Mouse (Mus musculus) embryonic fibroblast, embryonic 13.5 days (primary cell): ENCODE data around the gene Rexo2. TPM values are rescaled to one million over a fixed set of nuclear protein-coding genes. Genes with fewer than 3 reads are reported as not detected.

Experiments
- H3K27ac ChIP-seq: 2 replicates; pipeline ENCODE4 v1.5.1; 2012; ENCODE audit warnings: low read length, control low read depth, inconsistent platforms; ENCODE audit not compliant: insufficient read depth
- H3K4me1 ChIP-seq: 2 replicates; pipeline ENCODE4 v1.6.1; 2011; ENCODE audit warnings: low read length; ENCODE audit not compliant: control insufficient read depth, insufficient read depth
- H3K4me3 ChIP-seq: 2 replicates; pipeline ENCODE4 v1.5.1; 2011; ENCODE audit warnings: mild to moderate bottlenecking, control low read depth, low read length; ENCODE audit not compliant: insufficient read depth
- CTCF ChIP-seq: IDR thresholded peaks from 2 replicates; pipeline ENCODE4 v1.5.1; 2011; ENCODE audit warnings: mild to moderate bottlenecking, control low read depth, low read length, moderate library complexity, borderline replicate concordance; ENCODE audit not compliant: insufficient read depth
- POLR2A ChIP-seq: IDR thresholded peaks from 2 replicates; pipeline ENCODE4 v1.6.1; 2011; ENCODE audit warnings: low read depth, mild to moderate bottlenecking, control low read depth, low read length, moderate library complexity
- polyA plus RNA-seq: library from polyadenylated mRNA; stranded (reverse); fragments of >200 nt; gene quantifications from 2 replicates; pipeline ENCODE4 v1.2.4, GENCODE M21; 2011; ENCODE audit warnings: low read depth; ENCODE audit not compliant: missing spikeins, insufficient read length

Gene Rexo2
- polyA plus RNA-seq, 1 experiment = 239 TPM

- Histone ChIP-seq H3K4me3 (no peak overlapping the region), H3K27ac (no peak overlapping the region), H3K4me1 (no peaks in the 10 kb centered on the region)
- TF ChIP-seq CTCF (no peak), POLR2A (no peak)
Observed at GRCm38 (mm10) chr9:48447783-48448209, 32.6 kb downstream of the Rexo2 start.

GRCm38 (mm10) chr9:48444821-48445220 lies 35.6 kb downstream of the Rexo2 start:
- TF ChIP-seq CTCF (no peak), POLR2A (no peak)
- Histone ChIP-seq H3K4me3 (no peak overlapping the region), H3K4me1 (no peaks in the 10 kb centered on the region), H3K27ac (no peak overlapping the region)

- Histone ChIP-seq H3K4me1 (no peaks in the 10 kb centered on the region), H3K27ac (no peak overlapping the region), H3K4me3 (no peak overlapping the region)
- no peak for TF ChIP-seq CTCF
- no peak for TF ChIP-seq POLR2A
Observed at GRCm38 (mm10) chr9:48443873-48444272, 36.5 kb downstream of the Rexo2 start.

GRCm38 (mm10) chr9:48432449-48432848 lies 48.0 kb downstream of the Rexo2 start:
- no peaks in the 10 kb centered on the region for H3K4me1 ChIP-seq
- no peak overlapping the region for H3K27ac ChIP-seq
- no peak overlapping the region for H3K4me3 ChIP-seq
- no peak for TF ChIP-seq CTCF
- no peak for TF ChIP-seq POLR2A

- Histone ChIP-seq H3K4me1 (no peaks in the 10 kb centered on the region), H3K27ac (no peak overlapping the region), H3K4me3 (no peak overlapping the region)
- TF ChIP-seq POLR2A = no peak
- TF ChIP-seq CTCF = no peak
Observed at GRCm38 (mm10) chr9:48427176-48427575, 53.2 kb downstream of the Rexo2 start.

- Histone ChIP-seq H3K27ac (no peak overlapping the region), H3K4me1 (no peaks in the 10 kb centered on the region), H3K4me3 (no peak overlapping the region)
- TF ChIP-seq CTCF = no peak
- no peak for TF ChIP-seq POLR2A
Observed at GRCm38 (mm10) chr9:48423256-48423655, 57.2 kb downstream of the Rexo2 start.

GRCm38 (mm10) chr9:48422382-48422781 lies 58.0 kb downstream of the Rexo2 start:
- Histone ChIP-seq H3K4me1 (no peaks in the 10 kb centered on the region), H3K27ac (no peak overlapping the region), H3K4me3 (no peak overlapping the region)
- TF ChIP-seq CTCF = no peak
- no peak for TF ChIP-seq POLR2A

- no peak overlapping the region for H3K27ac ChIP-seq
- no peak overlapping the region for H3K4me3 ChIP-seq
- no peaks in the 10 kb centered on the region for H3K4me1 ChIP-seq
- no peak for TF ChIP-seq CTCF
- no peak for TF ChIP-seq POLR2A
Observed at GRCm38 (mm10) chr9:48421561-48421960, 58.9 kb downstream of the Rexo2 start.

- H3K4me1 ChIP-seq = no peaks in the 10 kb centered on the region
- TF ChIP-seq CTCF (no peak), POLR2A (no peak)
- no peak overlapping the region for H3K27ac ChIP-seq
- no peak overlapping the region for H3K4me3 ChIP-seq
Observed at GRCm38 (mm10) chr9:48421029-48421428, 59.4 kb downstream of the Rexo2 start.

- no peak overlapping the region for H3K4me3 ChIP-seq
- TF ChIP-seq CTCF = no peak
- no peak for TF ChIP-seq POLR2A
- H3K4me1 ChIP-seq = no peaks in the 10 kb centered on the region
- H3K27ac ChIP-seq = no peak overlapping the region
Observed at GRCm38 (mm10) chr9:48420437-48420836, 60.0 kb downstream of the Rexo2 start.

- no peak overlapping the region for H3K4me3 ChIP-seq
- TF ChIP-seq POLR2A = no peak
- no peak for TF ChIP-seq CTCF
- H3K27ac ChIP-seq = no peak overlapping the region
- no peaks in the 10 kb centered on the region; the same call in 1 of the 2 replicates for H3K4me1 ChIP-seq
Observed at GRCm38 (mm10) chr9:48418829-48419228, 61.6 kb downstream of the Rexo2 start.

Other genes with a start within 250 kb of the Rexo2 start
- gene Nxpe2, start 127.2 kb downstream of the Rexo2 start, polyA plus RNA-seq = not detected in 2 replicates
- 65.5 and 68.6 TPM in 2 replicates for gene Rbm7, start 14.7 kb upstream of the Rexo2 start, polyA plus RNA-seq
- 5.8 and 7.8 TPM in 2 replicates for gene Gm5617, start 14.8 kb upstream of the Rexo2 start, polyA plus RNA-seq
- gene Nnmt, start 124.5 kb upstream of the Rexo2 start, polyA plus RNA-seq = 37.8 and 48.9 TPM in 2 replicates